Mouse (Mus musculus): Measurements from ENCODE around the gene Tmem189. TPM values are rescaled to one million over a fixed set of nuclear protein-coding genes. Genes with fewer than 3 reads are reported as not detected.

Gene Tmem189
- polyA plus RNA-seq, 1 experiment from 2014 or later: 35.5 TPM

DNA sequence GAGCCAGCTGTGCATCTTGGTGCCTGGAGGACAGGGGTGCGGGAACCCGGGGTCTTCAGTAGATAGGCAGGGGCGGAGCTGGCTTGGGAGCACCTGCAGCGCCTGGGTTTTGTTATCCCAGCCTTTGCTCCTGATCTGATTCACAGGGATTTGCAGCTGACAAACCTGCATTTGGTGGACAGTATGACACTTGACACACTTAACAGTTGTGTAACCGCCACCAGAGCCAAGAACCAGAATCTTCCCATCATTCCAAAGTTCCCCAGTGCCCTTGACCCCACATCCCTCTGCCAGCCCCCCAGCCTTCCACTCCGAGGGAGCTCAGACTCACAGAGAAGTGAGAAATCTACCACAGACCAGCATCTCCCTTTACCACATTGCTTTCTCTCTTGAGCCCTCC lies 32.9 kb upstream of the Tmem189 start:
- 71% methylated on average over 6 of the region's 6 CpGs for WGBS
- no peaks in the 10 kb centered on the region for H3K27me3 ChIP-seq (ENCODE audit: control insufficient read depth, insufficient read depth, low read length)

DNA sequence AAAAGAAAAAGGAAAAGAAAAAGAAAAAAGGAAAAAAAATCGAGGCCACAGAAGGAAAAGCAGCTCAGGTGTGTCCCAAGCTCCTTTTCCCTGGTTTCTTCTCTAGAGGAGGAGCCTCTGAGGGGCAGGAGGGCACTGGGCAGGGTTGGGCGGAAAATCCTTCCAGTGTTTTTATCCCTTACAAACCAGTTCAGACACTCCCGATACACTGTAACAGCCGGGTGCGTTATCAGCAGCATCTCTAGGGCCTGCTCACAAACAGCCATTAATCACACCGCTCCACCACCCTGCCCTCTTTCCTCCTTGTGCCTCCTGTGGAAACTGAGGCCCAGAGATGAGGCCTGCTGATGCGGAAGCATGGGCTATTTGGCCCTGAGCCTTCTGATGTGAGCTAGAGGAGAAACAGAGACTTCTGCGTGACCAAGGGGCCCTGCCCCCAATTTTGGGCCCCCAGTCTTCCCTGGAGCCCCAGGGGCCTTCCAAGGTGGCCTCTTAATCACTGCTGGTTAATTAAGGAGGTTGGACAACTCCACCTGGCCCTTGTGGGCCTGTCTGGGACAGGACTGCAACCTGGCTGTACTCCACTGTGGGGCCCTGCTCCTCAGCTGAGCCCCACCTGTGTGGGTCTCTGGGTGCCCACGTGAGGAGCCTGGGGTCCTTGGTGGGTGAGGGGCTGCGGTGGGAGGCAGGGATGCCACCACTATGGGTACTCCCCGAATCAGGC lies 31.7 kb upstream of the Tmem189 start:
- H3K9me3 ChIP-seq (ENCODE audit: control insufficient read depth, low read length): no peaks in the 10 kb centered on the region
- no peaks in the 10 kb centered on the region for H3K36me3 ChIP-seq (ENCODE audit: control insufficient read depth, insufficient read depth, low read length)
- 67% methylated on average over 11 of the region's 11 CpGs for WGBS
- no peak overlapping the region for H3K4me2 ChIP-seq (ENCODE audit: low read depth, severe bottlenecking)
- no peaks in the 10 kb centered on the region for H3K27me3 ChIP-seq (ENCODE audit: control insufficient read depth, insufficient read depth, low read length)
- ATAC-seq (ENCODE audit: insufficient number of reproducible peaks, low FRiP score, low TSS enrichment, low read depth) (no peak), DNase-seq (ENCODE audit: low spot score) (no peak)
- H3K9ac ChIP-seq (ENCODE audit: low read length): no peak overlapping the region
- no peak overlapping the region for H3K4me3 ChIP-seq (ENCODE audit: low read depth, low read length)
- H3K27ac ChIP-seq (replicated peaks; ENCODE audit: low read depth, low read length): no peak overlapping the region
- H3K4me1 ChIP-seq (ENCODE audit: control insufficient read depth, insufficient read depth, low read length): no peaks in the 10 kb centered on the region

More for the DNA sequence above, 32.9 kb upstream of the Tmem189 start:
- H3K4me3 ChIP-seq (ENCODE audit: low read depth, low read length): no peak overlapping the region
- H3K4me1 ChIP-seq (ENCODE audit: control insufficient read depth, insufficient read depth, low read length): no peaks in the 10 kb centered on the region
- no peaks in the 10 kb centered on the region for H3K9me3 ChIP-seq (ENCODE audit: control insufficient read depth, low read length)
- no peaks in the 10 kb centered on the region for H3K36me3 ChIP-seq (ENCODE audit: control insufficient read depth, insufficient read depth, low read length)
- no peak overlapping the region for H3K4me2 ChIP-seq (ENCODE audit: low read depth, severe bottlenecking)
- no peak overlapping the region for H3K9ac ChIP-seq (ENCODE audit: low read length)
- H3K27ac ChIP-seq (replicated peaks; ENCODE audit: low read depth, low read length): no peak overlapping the region
- ATAC-seq (ENCODE audit: insufficient number of reproducible peaks, low FRiP score, low TSS enrichment, low read depth) (no peak), DNase-seq (ENCODE audit: low spot score) (no peak)

DNA sequence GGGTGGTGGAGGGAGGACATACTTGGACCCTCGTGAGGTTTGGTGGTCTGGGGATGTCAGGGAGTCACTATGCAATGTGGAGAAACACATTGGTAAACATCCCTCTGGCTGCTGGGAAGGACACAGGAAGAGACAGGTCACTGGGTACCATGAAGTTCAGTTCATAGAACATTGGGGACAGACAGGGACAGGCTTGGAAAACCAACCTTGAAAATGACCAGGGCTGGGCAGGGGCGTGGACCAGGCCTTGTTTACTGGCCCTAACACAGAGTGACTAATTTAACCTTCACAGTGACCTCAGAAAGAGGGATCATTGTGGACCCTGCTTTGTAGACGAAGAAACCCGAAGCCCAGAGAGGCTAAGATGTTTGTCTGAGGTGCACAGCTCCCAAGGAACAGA lies 29.9 kb upstream of the Tmem189 start:
- Histone ChIP-seq H3K4me2 (ENCODE audit: low read depth, severe bottlenecking) (no peak overlapping the region), H3K27me3 (ENCODE audit: control insufficient read depth, insufficient read depth, low read length) (no peaks in the 10 kb centered on the region), H3K4me1 (ENCODE audit: control insufficient read depth, insufficient read depth, low read length) (no peaks in the 10 kb centered on the region), H3K36me3 (ENCODE audit: control insufficient read depth, insufficient read depth, low read length) (no peaks in the 10 kb centered on the region), H3K9me3 (ENCODE audit: control insufficient read depth, low read length) (no peaks in the 10 kb centered on the region), H3K27ac (replicated peaks; ENCODE audit: low read depth, low read length) (no peak overlapping the region), H3K9ac (ENCODE audit: low read length) (no peak overlapping the region), H3K4me3 (ENCODE audit: low read depth, low read length) (no peak overlapping the region)
- DNase-seq (ENCODE audit: low spot score): no peak
- 89% methylated on average over 4 of the region's 4 CpGs for WGBS
- no peak for ATAC-seq (ENCODE audit: insufficient number of reproducible peaks, low FRiP score, low TSS enrichment, low read depth)

DNA sequence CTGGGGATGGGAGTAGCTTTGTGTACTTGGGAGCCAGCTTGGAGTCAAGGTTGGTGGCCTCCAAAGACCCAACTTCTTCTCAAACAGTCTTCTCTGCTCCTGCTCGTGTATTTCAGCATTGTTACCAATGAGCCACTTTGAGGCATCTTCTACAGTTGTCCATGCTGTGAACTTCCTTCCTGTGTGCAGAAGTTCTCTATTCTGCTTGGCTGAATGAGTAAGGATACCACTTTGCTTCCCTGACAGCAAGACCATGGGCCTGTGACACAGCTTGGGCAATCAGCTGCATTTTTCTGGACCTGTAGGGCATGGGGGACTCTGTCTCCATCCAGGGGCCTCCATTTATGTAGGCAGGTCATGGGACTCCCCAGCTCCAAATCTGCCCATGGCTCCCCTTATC lies 27.6 kb upstream of the Tmem189 start:
- DNase-seq (ENCODE audit: low spot score) (no peak), ATAC-seq (ENCODE audit: insufficient number of reproducible peaks, low FRiP score, low TSS enrichment, low read depth) (no peak)
- H3K9me3 ChIP-seq (ENCODE audit: control insufficient read depth, low read length): no peaks in the 10 kb centered on the region
- no peak overlapping the region for H3K4me2 ChIP-seq (ENCODE audit: low read depth, severe bottlenecking)
- WGBS: 79% methylated on average over 1 of the region's 1 CpGs
- H3K27ac ChIP-seq (replicated peaks; ENCODE audit: low read depth, low read length): no peak overlapping the region
- no peaks in the 10 kb centered on the region for H3K4me1 ChIP-seq (ENCODE audit: control insufficient read depth, insufficient read depth, low read length)
- no peak overlapping the region for H3K4me3 ChIP-seq (ENCODE audit: low read depth, low read length)
- no peaks in the 10 kb centered on the region for H3K27me3 ChIP-seq (ENCODE audit: control insufficient read depth, insufficient read depth, low read length)
- no peak overlapping the region for H3K9ac ChIP-seq (ENCODE audit: low read length)
- H3K36me3 ChIP-seq (ENCODE audit: control insufficient read depth, insufficient read depth, low read length): no peaks in the 10 kb centered on the region

DNA sequence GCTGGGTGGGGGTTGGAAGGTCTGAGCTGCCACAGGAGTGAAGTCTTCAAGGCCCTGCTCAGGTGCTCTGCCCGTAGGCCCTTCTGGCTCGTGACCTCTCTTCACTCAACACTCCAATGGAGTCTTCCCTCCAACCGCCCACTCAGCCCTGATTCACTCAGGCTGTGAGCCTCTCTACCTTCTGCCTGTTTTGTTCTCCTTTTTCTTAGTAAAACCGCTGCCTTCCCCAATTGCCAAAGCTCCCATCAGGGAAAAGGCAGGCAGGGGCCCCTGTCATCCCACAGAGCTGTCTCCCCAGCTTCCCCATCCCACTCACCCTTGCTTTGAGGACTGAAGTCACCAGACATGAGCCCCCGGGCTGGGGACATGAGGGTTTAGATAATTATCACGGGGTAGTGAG lies 25.4 kb upstream of the Tmem189 start:
- DNase-seq (ENCODE audit: low spot score): no peak
- H3K27ac ChIP-seq (replicated peaks; ENCODE audit: low read depth, low read length): no peak overlapping the region
- no peaks in the 10 kb centered on the region for H3K27me3 ChIP-seq (ENCODE audit: control insufficient read depth, insufficient read depth, low read length)
- no peak overlapping the region for H3K9ac ChIP-seq (ENCODE audit: low read length)
- H3K9me3 ChIP-seq (ENCODE audit: control insufficient read depth, low read length): no peaks in the 10 kb centered on the region
- no peak overlapping the region for H3K4me2 ChIP-seq (ENCODE audit: low read depth, severe bottlenecking)
- H3K4me1 ChIP-seq (ENCODE audit: control insufficient read depth, insufficient read depth, low read length): no peaks in the 10 kb centered on the region
- 74% methylated on average over 6 of the region's 6 CpGs for WGBS
- no peaks in the 10 kb centered on the region for H3K36me3 ChIP-seq (ENCODE audit: control insufficient read depth, insufficient read depth, low read length)
- no peak for ATAC-seq (ENCODE audit: insufficient number of reproducible peaks, low FRiP score, low TSS enrichment, low read depth)
- no peak overlapping the region for H3K4me3 ChIP-seq (ENCODE audit: low read depth, low read length)

DNA sequence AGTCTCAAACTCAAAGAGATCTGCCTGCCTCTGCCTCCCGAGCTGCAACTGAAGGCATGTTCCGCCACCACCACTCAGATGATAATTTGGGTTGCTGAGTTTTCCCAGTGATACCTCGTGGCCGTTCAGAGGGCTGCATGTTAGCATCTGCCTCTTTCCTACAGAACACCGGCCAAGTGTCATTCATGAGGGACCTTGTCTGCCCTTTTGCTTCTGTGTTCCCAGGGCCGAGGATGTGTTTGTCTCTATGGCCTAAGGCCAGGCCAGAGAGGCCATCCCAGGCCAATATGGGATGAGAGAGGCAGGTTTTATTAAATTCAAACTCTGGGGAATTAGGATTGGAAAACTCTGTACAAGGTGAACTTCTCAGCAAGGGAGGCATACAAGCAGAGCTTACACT lies 24.7 kb upstream of the Tmem189 start:
- DNase-seq (ENCODE audit: low spot score): no peak
- Histone ChIP-seq H3K4me2 (ENCODE audit: low read depth, severe bottlenecking) (no peak overlapping the region), H3K9ac (ENCODE audit: low read length) (no peak overlapping the region), H3K36me3 (ENCODE audit: control insufficient read depth, insufficient read depth, low read length) (no peaks in the 10 kb centered on the region), H3K27ac (replicated peaks; ENCODE audit: low read depth, low read length) (no peak overlapping the region), H3K27me3 (ENCODE audit: control insufficient read depth, insufficient read depth, low read length) (no peaks in the 10 kb centered on the region), H3K4me3 (ENCODE audit: low read depth, low read length) (no peak overlapping the region), H3K9me3 (ENCODE audit: control insufficient read depth, low read length) (no peaks in the 10 kb centered on the region), H3K4me1 (ENCODE audit: control insufficient read depth, insufficient read depth, low read length) (no peaks in the 10 kb centered on the region)
- no peak for ATAC-seq (ENCODE audit: insufficient number of reproducible peaks, low FRiP score, low TSS enrichment, low read depth)
- WGBS: 90% methylated on average over 6 of the region's 6 CpGs

DNA sequence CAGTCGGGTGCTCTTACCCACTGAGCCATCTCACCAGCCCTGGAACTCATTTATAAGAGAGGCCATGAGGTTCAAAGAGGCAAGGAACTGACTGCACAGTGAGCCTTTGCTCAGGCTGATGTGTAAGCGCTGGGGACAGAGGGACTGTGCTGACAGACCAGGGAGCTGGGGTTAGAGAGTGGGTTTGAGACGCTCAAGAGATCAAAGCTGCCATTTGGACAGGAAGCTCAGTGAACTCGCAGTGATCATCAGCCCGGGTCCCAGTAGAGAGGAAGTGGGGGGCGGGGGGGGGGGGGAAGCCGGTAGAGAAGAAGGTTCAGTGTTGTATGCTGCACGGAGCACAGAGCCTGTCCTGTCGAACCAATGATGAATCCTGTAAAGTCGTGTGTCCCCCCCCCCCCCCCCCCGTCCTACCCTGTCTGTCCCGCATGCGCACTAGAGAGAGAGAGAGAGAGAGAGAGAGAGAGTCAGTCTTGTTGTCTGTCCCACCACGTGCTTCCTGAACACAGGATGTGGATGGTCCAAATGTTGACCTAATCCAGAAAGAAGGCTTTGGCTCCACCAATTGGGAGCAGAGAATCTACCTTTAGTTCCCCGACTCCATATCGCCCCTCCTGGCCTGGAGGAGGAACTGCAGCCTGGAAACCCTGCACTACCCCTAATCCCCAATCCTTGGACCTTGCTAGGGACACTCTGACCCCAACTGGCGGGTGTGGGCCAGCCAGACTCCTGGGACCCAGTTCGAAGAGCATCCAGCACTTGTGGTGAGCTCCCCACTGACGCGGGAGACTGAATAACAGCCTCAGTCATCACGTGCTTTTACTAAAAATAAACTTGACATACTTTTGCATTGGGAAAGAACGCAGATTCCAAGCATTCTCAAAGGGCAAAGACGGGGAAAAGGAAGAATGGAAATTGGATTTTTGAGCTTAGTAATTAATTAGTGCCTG lies 23.5 kb upstream of the Tmem189 start:
- H3K9ac ChIP-seq (ENCODE audit: low read length): no peak overlapping the region
- 79% methylated on average over 21 of the region's 23 CpGs for WGBS
- H3K27me3 ChIP-seq (ENCODE audit: control insufficient read depth, insufficient read depth, low read length): no peaks in the 10 kb centered on the region
- H3K4me2 ChIP-seq (ENCODE audit: low read depth, severe bottlenecking): no peak overlapping the region
- H3K4me3 ChIP-seq (ENCODE audit: low read depth, low read length): no peak overlapping the region
- H3K27ac ChIP-seq (replicated peaks; ENCODE audit: low read depth, low read length): no peak overlapping the region
- ATAC-seq (ENCODE audit: insufficient number of reproducible peaks, low FRiP score, low TSS enrichment, low read depth) (no peak), DNase-seq (ENCODE audit: low spot score) (no peak)
- no peaks in the 10 kb centered on the region for H3K36me3 ChIP-seq (ENCODE audit: control insufficient read depth, insufficient read depth, low read length)
- no peaks in the 10 kb centered on the region for H3K9me3 ChIP-seq (ENCODE audit: control insufficient read depth, low read length)
- no peaks in the 10 kb centered on the region for H3K4me1 ChIP-seq (ENCODE audit: control insufficient read depth, insufficient read depth, low read length)

DNA sequence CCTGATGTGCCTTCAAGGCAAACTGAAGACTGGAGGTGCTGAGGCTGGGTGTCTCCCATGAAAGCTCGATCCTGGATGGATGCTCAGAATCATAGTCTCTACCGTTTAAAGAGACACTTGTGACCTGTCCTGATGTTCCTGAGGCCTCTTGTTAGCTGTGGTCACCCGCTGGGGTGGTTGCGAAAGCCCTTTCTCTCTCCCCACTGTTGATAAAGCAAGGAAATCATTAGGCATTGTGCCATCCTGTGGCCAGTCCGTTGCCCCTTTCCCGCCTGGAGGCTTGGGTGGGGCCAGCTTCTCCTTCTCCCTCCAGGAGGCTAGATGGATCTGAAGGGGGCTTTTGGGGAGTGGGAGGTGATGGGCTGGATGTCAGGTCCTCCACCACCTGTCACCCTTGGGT lies 21.0 kb upstream of the Tmem189 start:
- no peak overlapping the region for H3K27ac ChIP-seq (replicated peaks; ENCODE audit: low read depth, low read length)
- WGBS: 72% methylated on average over 6 of the region's 6 CpGs
- no peak for ATAC-seq (ENCODE audit: insufficient number of reproducible peaks, low FRiP score, low TSS enrichment, low read depth)

More for the DNA sequence above, 21.0 kb upstream of the Tmem189 start:
- no peaks in the 10 kb centered on the region for H3K4me1 ChIP-seq (ENCODE audit: control insufficient read depth, insufficient read depth, low read length)
- H3K4me2 ChIP-seq (ENCODE audit: low read depth, severe bottlenecking): no peak overlapping the region
- no peak overlapping the region for H3K4me3 ChIP-seq (ENCODE audit: low read depth, low read length)
- no peaks in the 10 kb centered on the region for H3K27me3 ChIP-seq (ENCODE audit: control insufficient read depth, insufficient read depth, low read length)
- peak overlapping the region; percentile 9; the same call in 1 of the 2 replicates for H3K9ac ChIP-seq (ENCODE audit: low read length)
- H3K9me3 ChIP-seq (ENCODE audit: control insufficient read depth, low read length): no peaks in the 10 kb centered on the region
- DNase-seq (ENCODE audit: low spot score): no peak
- H3K36me3 ChIP-seq (ENCODE audit: control insufficient read depth, insufficient read depth, low read length): no peaks in the 10 kb centered on the region
